In genomic region chr11:98294188-98295012, GRCm38 (mm10) we compare ENCODE assay signal across 8 mouse cellular contexts. TPM values are rescaled to one million over a fixed set of nuclear protein-coding genes. Genes with fewer than 3 reads are reported as not detected.
DNase-seq lines count a peak whose midpoint lies in the region; ATAC-seq and TF ChIP-seq lines count a peak whose summit lies in the region.

No protein-coding gene starts in this region.

- peaks cover 19% of the 10 kb centered on the region for H3K27me3 ChIP-seq in hindbrain, embryonic 11.5 days (ENCODE audit: control insufficient read depth, insufficient read depth, low read length)
- 0 out of 2 replicates have a peak, but pooled peaks cover 4% of the 10 kb centered on the region for H3K27me3 ChIP-seq in lung, postnatal 0 days (replicated peaks; ENCODE audit: insufficient read depth, low read length)

- TF ChIP-seq EP300 in lung, postnatal 0 days (IDR thresholded peaks at IDR 0.05), result no peak

- peaks cover 9% of the 10 kb centered on the region for H3K4me1 ChIP-seq in hindbrain, embryonic 11.5 days (replicated peaks; ENCODE audit: control insufficient read depth, insufficient read depth, low read length)
- 0 out of 2 replicates have a peak, but pooled peaks cover 3% of the 10 kb centered on the region for H3K4me1 ChIP-seq in lung, postnatal 0 days (ENCODE audit: insufficient read depth, low read depth, low read length)

- peak overlapping the region; percentile 93 for H3K4me2 ChIP-seq in hindbrain, embryonic 11.5 days (replicated peaks; ENCODE audit: low read depth, low read length)
- H3K4me2 ChIP-seq in lung, postnatal 0 days (replicated peaks; ENCODE audit: low read depth, low read length), result peak overlapping the region; percentile 93

- TF ChIP-seq CTCF in lung, postnatal 0 days (IDR thresholded peaks at IDR 0.05), result no peak

- peak; percentile 80 for DNase-seq in MN1 (ENCODE audit: low spot score)
- DNase-seq in cerebellum, adult 9-10 months, result peak; percentile 95
- DNase-seq in frontal cortex, postnatal 10 days (ENCODE audit: low spot score in 2 of 2), result peak; percentile 39 to 75
- peak; percentile 88 for DNase-seq in hindbrain, embryonic 11.5 days (ENCODE audit: low spot score)
- peak; percentile 78 to 80 for DNase-seq in layer of hippocampus, postnatal 14 days (ENCODE audit: low spot score in 2 of 2)
- DNase-seq in lung, postnatal 0 days (ENCODE audit: low spot score), result peak; percentile 63
- DNase-seq in ovary, postnatal 36 days (ENCODE audit: low spot score), result peak; percentile 77
- peak; percentile 17 to 54 for DNase-seq in urinary bladder, postnatal 36 days (ENCODE audit: low spot score in 2 of 2)

- peak overlapping the region; percentile 64 for H3K4me3 ChIP-seq in hindbrain, embryonic 11.5 days (ENCODE audit: low read depth, low read length)
- H3K4me3 ChIP-seq in lung, postnatal 0 days (ENCODE audit: low read depth, low read length), result peak overlapping the region; percentile 53

- H3K9me3 ChIP-seq in hindbrain, embryonic 11.5 days (ENCODE audit: control insufficient read depth, low read length), result no peaks in the 10 kb centered on the region
- no peaks in the 10 kb centered on the region for H3K9me3 ChIP-seq in lung, postnatal 0 days (ENCODE audit: low read length)

- peak; percentile 78 for ATAC-seq in hindbrain, embryonic 11.5 days (ENCODE audit: low FRiP score)
- peak; percentile 81 for ATAC-seq in lung, postnatal 0 days

- H3K9ac ChIP-seq in hindbrain, embryonic 11.5 days (ENCODE audit: low read depth, low read length), result peak overlapping the region; percentile 76
- H3K9ac ChIP-seq in lung, postnatal 0 days (replicated peaks; ENCODE audit: low read depth), result 0 out of 2 replicates have a peak overlapping the region, but pooled peaks have one; percentile 29

- no peaks in the 10 kb centered on the region for H3K36me3 ChIP-seq in hindbrain, embryonic 11.5 days (ENCODE audit: control insufficient read depth, insufficient read depth, low read length)
- no peaks in the 10 kb centered on the region for H3K36me3 ChIP-seq in lung, postnatal 0 days (ENCODE audit: insufficient read depth, low read length)

- 2% methylated on average over 56 of the region's 58 CpGs for WGBS in hindbrain, embryonic 11.5 days
- WGBS in lung, postnatal 0 days, result 4% methylated on average over 58 of the region's 58 CpGs

- H3K27ac ChIP-seq in hindbrain, embryonic 11.5 days (ENCODE audit: low read depth, low read length), result no peak overlapping the region
- no peak overlapping the region for H3K27ac ChIP-seq in lung, postnatal 0 days (ENCODE audit: low read length)

RNA-seq across cellular contexts. Expression of gene Neurod2, which starts 35.0 kb away (rescaled TPM):
- 0.27 and 0.36 TPM in 2 replicates for polyA plus RNA-seq in hindbrain, embryonic 11.5 days (2014; fragmentation: Nextera tagmentation; extraction: Ambion mirVana)
- total RNA-seq in layer of hippocampus, postnatal 14 days (2021), result 100 to 1,000 TPM; 113 to 124 TPM
- polyA plus RNA-seq in lung, postnatal 0 days (2015; fragmentation: Nextera tagmentation; extraction: Ambion mirVana), result not detected in 2 replicates

RNA-seq across cellular contexts. Expression of gene Ppp1r1b, which starts 53.8 kb away (rescaled TPM):
- polyA plus RNA-seq in hindbrain, embryonic 11.5 days (2014; fragmentation: Nextera tagmentation; extraction: Ambion mirVana), result 0.29 and 0.70 TPM in 2 replicates
- 10 to 100 TPM; 33.6 to 46.7 TPM for total RNA-seq in layer of hippocampus, postnatal 14 days (2021)
- 11.8 and 18.6 TPM in 2 replicates for polyA plus RNA-seq in lung, postnatal 0 days (2015; fragmentation: Nextera tagmentation; extraction: Ambion mirVana)

Comparison
In these comparisons a context has a peak if more than half of its experiments do, and no peak if none do; other contexts are left out.
1. DNase-seq: peak in every context shown above with its lines; median percentile 95 in cerebellum, adult 9-10 months; 88 in hindbrain, embryonic 11.5 days; 80 in MN1; 79 in layer of hippocampus, postnatal 14 days; 77 in ovary, postnatal 36 days; 63 in lung, postnatal 0 days; 57 in frontal cortex, postnatal 10 days; 36 in urinary bladder, postnatal 36 days.